In the genomic region with DNA sequence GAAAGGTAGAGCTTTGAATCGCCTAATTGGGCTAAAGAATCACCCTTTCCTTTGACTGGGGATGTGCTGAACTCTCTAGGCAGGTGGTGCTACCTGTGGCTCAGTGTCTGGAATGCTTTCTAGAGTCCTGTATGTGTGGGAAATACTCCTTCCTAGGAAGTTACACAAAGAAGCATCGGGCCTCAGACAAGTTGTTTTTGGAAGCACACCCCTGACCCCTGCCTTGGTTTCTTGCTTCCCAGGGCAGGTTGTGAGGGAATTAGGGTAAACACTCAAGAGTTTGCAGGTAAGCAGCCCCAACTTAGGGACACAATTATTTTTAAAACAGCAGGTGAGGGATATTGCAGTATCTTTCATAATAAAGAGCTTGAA, we compare ENCODE assay signal across 8 mouse cellular contexts. TPM values are rescaled to one million over a fixed set of nuclear protein-coding genes. Genes with fewer than 3 reads are reported as not detected.
DNase-seq lines count a peak whose midpoint lies in the region; ATAC-seq and TF ChIP-seq lines count a peak whose summit lies in the region.

No protein-coding gene starts in this region.

- H3K4me3 ChIP-seq in neural tube, embryonic 11.5 days (ENCODE audit: low read depth, low read length), result peak overlapping the region; percentile 80
- peak overlapping the region; percentile 65 for H3K4me3 ChIP-seq in limb, embryonic 14.5 days (replicated peaks; ENCODE audit: low read length)
- H3K4me3 ChIP-seq in stomach, embryonic 16.5 days (replicated peaks; ENCODE audit: low read length), result peak overlapping the region; percentile 95

- H3K9me3 ChIP-seq in neural tube, embryonic 11.5 days (ENCODE audit: control insufficient read depth, low read length), result no peaks in the 10 kb centered on the region
- no peaks in the 10 kb centered on the region for H3K9me3 ChIP-seq in limb, embryonic 14.5 days (ENCODE audit: control insufficient read depth, low read length)
- no peaks in the 10 kb centered on the region for H3K9me3 ChIP-seq in stomach, embryonic 16.5 days (replicated peaks; ENCODE audit: control insufficient read depth, low read length)

- H3K27ac ChIP-seq in neural tube, embryonic 11.5 days (ENCODE audit: low read depth, low read length), result no peak overlapping the region
- no peak overlapping the region for H3K27ac ChIP-seq in limb, embryonic 14.5 days (replicated peaks; ENCODE audit: low read depth, low read length)
- 0 out of 2 replicates have a peak overlapping the region, but pooled peaks have one; percentile 89 for H3K27ac ChIP-seq in stomach, embryonic 16.5 days (ENCODE audit: low read length)

- H3K9ac ChIP-seq in neural tube, embryonic 11.5 days (ENCODE audit: low read length), result peak overlapping the region; percentile 76
- H3K9ac ChIP-seq in limb, embryonic 14.5 days (ENCODE audit: low read depth, low read length, severe bottlenecking), result peak overlapping the region; percentile 83
- H3K9ac ChIP-seq in stomach, embryonic 16.5 days (ENCODE audit: low read length), result peak overlapping the region; percentile 95

- no peaks in the 10 kb centered on the region for H3K27me3 ChIP-seq in neural tube, embryonic 11.5 days (ENCODE audit: control insufficient read depth, insufficient read depth, low read length)
- no peaks in the 10 kb centered on the region for H3K27me3 ChIP-seq in limb, embryonic 14.5 days (ENCODE audit: control insufficient read depth, insufficient read depth, low read length)
- no peaks in the 10 kb centered on the region for H3K27me3 ChIP-seq in stomach, embryonic 16.5 days (ENCODE audit: control insufficient read depth, insufficient read depth, low read length)

- H3K4me1 ChIP-seq in neural tube, embryonic 11.5 days (ENCODE audit: control insufficient read depth, insufficient read depth, low read length), result peaks cover 6% of the 10 kb centered on the region
- peaks cover 7% of the 10 kb centered on the region for H3K4me1 ChIP-seq in limb, embryonic 14.5 days (ENCODE audit: control insufficient read depth, insufficient read depth, low read length)
- H3K4me1 ChIP-seq in stomach, embryonic 16.5 days (ENCODE audit: control insufficient read depth, insufficient read depth, low read length), result peaks cover 6% of the 10 kb centered on the region

- peak overlapping the region; percentile 49 for H3K4me2 ChIP-seq in neural tube, embryonic 11.5 days (ENCODE audit: low read depth)
- peak overlapping the region; percentile 76 for H3K4me2 ChIP-seq in limb, embryonic 14.5 days (replicated peaks; ENCODE audit: low read depth, low read length, severe bottlenecking)
- H3K4me2 ChIP-seq in stomach, embryonic 16.5 days (ENCODE audit: low read depth, low read length), result peak overlapping the region; percentile 82

- H3K36me3 ChIP-seq in neural tube, embryonic 11.5 days (ENCODE audit: control insufficient read depth, insufficient read depth, low read length), result peaks cover 10% of the 10 kb centered on the region
- peaks cover 50% of the 10 kb centered on the region for H3K36me3 ChIP-seq in limb, embryonic 14.5 days (ENCODE audit: control insufficient read depth, insufficient read depth, low read length)
- H3K36me3 ChIP-seq in stomach, embryonic 16.5 days (ENCODE audit: control insufficient read depth, insufficient read depth, low read length), result peaks cover 19% of the 10 kb centered on the region; the same call in 1 of the 2 replicates

- TF ChIP-seq POLR2A in limb, embryonic 14.5 days (IDR thresholded peaks at IDR 0.05; ENCODE audit: borderline replicate concordance, extremely low read depth, insufficient read depth, insufficient read length), result no peak

- whole genome bisulfite sequencing in neural tube, embryonic 11.5 days, result 37% methylated on average over 2 of the region's 2 CpGs
- 27% methylated on average over 2 of the region's 2 CpGs for WGBS in limb, embryonic 14.5 days
- WGBS in stomach, embryonic 16.5 days, result 15% methylated on average over 2 of the region's 2 CpGs

- DNase-seq in cerebellum, adult 9-10 months, result peak; percentile 66
- no peak for DNase-seq in cerebellum, postnatal 10 days
- DNase-seq in neural tube, embryonic 11.5 days (ENCODE audit: low spot score), result no peak
- no peak for DNase-seq in neural tube, embryonic 10.5 days (ENCODE audit: extremely low spot score, low spot score)
- DNase-seq in limb, embryonic 14.5 days (ENCODE audit: low spot score), result no peak
- no peak for DNase-seq in ovary, postnatal 14 days (ENCODE audit: low spot score)
- DNase-seq in urinary bladder, postnatal 14 days (ENCODE audit: low spot score), result no peak

- ATAC-seq in neural tube, embryonic 11.5 days (ENCODE audit: insufficient read depth, low FRiP score, low TSS enrichment), result no peak
- ATAC-seq in limb, embryonic 14.5 days (ENCODE audit: low FRiP score, low read depth), result no peak
- no peak for ATAC-seq in stomach, embryonic 16.5 days (ENCODE audit: insufficient read depth, low FRiP score)

RNA-seq across cellular contexts. Expression of gene Crtc2, which starts 1.2 kb away (rescaled TPM):
- 9.8 and 13.9 TPM in 2 replicates for polyA plus RNA-seq in neural tube, embryonic 11.5 days (2014; fragmentation: Nextera tagmentation; extraction: Ambion mirVana)
- 71.8 and 109 TPM in 2 replicates for polyA plus RNA-seq in limb, embryonic 14.5 days (2012; rRNA removed)
- polyA plus RNA-seq in limb, embryonic 14.5 days (2014; fragmentation: Nextera tagmentation; extraction: Ambion mirVana), result 17.5 and 18.1 TPM in 2 replicates
- 18.2 and 21.1 TPM in 2 replicates for polyA plus RNA-seq in stomach, embryonic 16.5 days (2015; fragmentation: Nextera tagmentation; extraction: Ambion mirVana)

RNA-seq across cellular contexts. Expression of gene Slc39a1, which starts 7.2 kb away (rescaled TPM):
- polyA plus RNA-seq in neural tube, embryonic 11.5 days (2014; fragmentation: Nextera tagmentation; extraction: Ambion mirVana), result 50.6 and 51.4 TPM in 2 replicates
- polyA plus RNA-seq in limb, embryonic 14.5 days (2012; rRNA removed), result 56.8 and 66.4 TPM in 2 replicates
- polyA plus RNA-seq in limb, embryonic 14.5 days (2014; fragmentation: Nextera tagmentation; extraction: Ambion mirVana), result 104 and 111 TPM in 2 replicates
- 101 and 122 TPM in 2 replicates for polyA plus RNA-seq in stomach, embryonic 16.5 days (2015; fragmentation: Nextera tagmentation; extraction: Ambion mirVana)

RNA-seq across cellular contexts. Expression of gene Dennd4b, which starts 9.8 kb away (rescaled TPM):
- 4.7 and 6.2 TPM in 2 replicates for polyA plus RNA-seq in neural tube, embryonic 11.5 days (2014; fragmentation: Nextera tagmentation; extraction: Ambion mirVana)
- polyA plus RNA-seq in limb, embryonic 14.5 days (2012; rRNA removed), result 21.3 and 25.7 TPM in 2 replicates
- polyA plus RNA-seq in limb, embryonic 14.5 days (2014; fragmentation: Nextera tagmentation; extraction: Ambion mirVana), result 3.6 and 6.4 TPM in 2 replicates
- polyA plus RNA-seq in stomach, embryonic 16.5 days (2015; fragmentation: Nextera tagmentation; extraction: Ambion mirVana), result 3.8 and 4.3 TPM in 2 replicates

RNA-seq across cellular contexts. Expression of gene Creb3l4, which starts 11.9 kb away (rescaled TPM):
- 3.4 and 4.0 TPM in 2 replicates for polyA plus RNA-seq in neural tube, embryonic 11.5 days (2014; fragmentation: Nextera tagmentation; extraction: Ambion mirVana)
- 6.3 and 6.4 TPM in 2 replicates for polyA plus RNA-seq in limb, embryonic 14.5 days (2012; rRNA removed)
- polyA plus RNA-seq in limb, embryonic 14.5 days (2014; fragmentation: Nextera tagmentation; extraction: Ambion mirVana), result 6.7 and 10.0 TPM in 2 replicates
- 28.9 and 34.4 TPM in 2 replicates for polyA plus RNA-seq in stomach, embryonic 16.5 days (2015; fragmentation: Nextera tagmentation; extraction: Ambion mirVana)

RNA-seq across cellular contexts. Expression of gene Jtb, which starts 23.8 kb away (rescaled TPM):
- 92.3 and 92.4 TPM in 2 replicates for polyA plus RNA-seq in neural tube, embryonic 11.5 days (2014; fragmentation: Nextera tagmentation; extraction: Ambion mirVana)
- polyA plus RNA-seq in limb, embryonic 14.5 days (2012; rRNA removed), result 74.2 and 78.2 TPM in 2 replicates
- polyA plus RNA-seq in limb, embryonic 14.5 days (2014; fragmentation: Nextera tagmentation; extraction: Ambion mirVana), result 120 and 130 TPM in 2 replicates
- polyA plus RNA-seq in stomach, embryonic 16.5 days (2015; fragmentation: Nextera tagmentation; extraction: Ambion mirVana), result 92.3 and 104 TPM in 2 replicates
